Comparison of ENCODE assay signal across 17 mouse cellular contexts in genomic region chr5:51582618-51583017, GRCm38 (mm10). TPM values are rescaled to one million over a fixed set of nuclear protein-coding genes. Genes with fewer than 3 reads are reported as not detected.
DNase-seq lines count a peak whose midpoint lies in the region; ATAC-seq and TF ChIP-seq lines count a peak whose summit lies in the region.
"Had no signal": no experiment of that assay in that cellular context is flagged by ENCODE, and none has a peak within 500 bp of the region (broad histone marks: within the 10 kb centered on the region; RNA-seq: fewer than 3 reads in every experiment).

No protein-coding gene starts in this region.

- no peak for TF ChIP-seq CTCF in forebrain, postnatal 0 days (IDR thresholded peaks at IDR 0.05; ENCODE audit: low read depth)

- 77% methylated on average over 5 of the region's 5 CpGs for WGBS in forebrain, embryonic 16.5 days
- 71% methylated on average over 5 of the region's 5 CpGs for WGBS in forebrain, postnatal 0 days
- 79% methylated on average over 5 of the region's 5 CpGs for WGBS in kidney, embryonic 14.5 days

- ATAC-seq in forebrain, embryonic 16.5 days = 0 out of 2 replicates have a peak, but pooled peaks have one; percentile 57
- ATAC-seq in forebrain, postnatal 0 days = no peak
- no peak for ATAC-seq in kidney, embryonic 14.5 days (ENCODE audit: low FRiP score, low TSS enrichment)
- ATAC-seq: forebrain, embryonic 13.5 days; liver, embryonic 12.5 days had no signal

- no peak overlapping the region for H3K9ac ChIP-seq in forebrain, embryonic 16.5 days (replicated peaks; ENCODE audit: low read depth, low read length)
- H3K9ac ChIP-seq in forebrain, postnatal 0 days = no peak overlapping the region
- H3K9ac ChIP-seq in kidney, embryonic 14.5 days (ENCODE audit: low read depth, low read length) = no peak overlapping the region
- H3K9ac ChIP-seq: forebrain, embryonic 13.5 days; liver, embryonic 12.5 days; lung, embryonic 15.5 days had no signal

- H3K4me2 ChIP-seq in forebrain, embryonic 16.5 days (ENCODE audit: low read length) = no peak overlapping the region
- no peak overlapping the region for H3K4me2 ChIP-seq in forebrain, postnatal 0 days (ENCODE audit: low read depth)
- H3K4me2 ChIP-seq in kidney, embryonic 14.5 days (replicated peaks; ENCODE audit: low read depth, low read length) = no peak overlapping the region
- H3K4me2 ChIP-seq: forebrain, embryonic 13.5 days; liver, embryonic 12.5 days; lung, embryonic 15.5 days had no signal

- no peak overlapping the region for H3K4me3 ChIP-seq in forebrain, embryonic 16.5 days (replicated peaks; ENCODE audit: low read length)
- no peak overlapping the region for H3K4me3 ChIP-seq in forebrain, postnatal 0 days (ENCODE audit: low read depth, low read length)
- H3K4me3 ChIP-seq in kidney, embryonic 14.5 days (ENCODE audit: low read length) = no peak overlapping the region
- H3K4me3 ChIP-seq: forebrain, embryonic 13.5 days; limb, embryonic 10.5 days; liver, embryonic 12.5 days; lung, embryonic 15.5 days had no signal

- no peaks in the 10 kb centered on the region for H3K36me3 ChIP-seq in forebrain, embryonic 16.5 days (ENCODE audit: control insufficient read depth, insufficient read depth)
- H3K36me3 ChIP-seq in forebrain, postnatal 0 days (ENCODE audit: insufficient read depth) = no peaks in the 10 kb centered on the region
- no peaks in the 10 kb centered on the region for H3K36me3 ChIP-seq in kidney, embryonic 14.5 days (ENCODE audit: control insufficient read depth, insufficient read depth, low read length)
- H3K36me3 ChIP-seq: limb, embryonic 10.5 days; liver, embryonic 12.5 days; lung, embryonic 15.5 days had no signal

- no peak for DNase-seq in forebrain, postnatal 0 days
- peak; percentile 52 for DNase-seq in kidney, adult 9 months
- peak; percentile 53 to 60 for DNase-seq in cerebellum, postnatal 10 days
- peak; percentile 52 to 71 for DNase-seq in kidney, postnatal 36 days
- no peak for DNase-seq in urinary bladder, postnatal 4 days (ENCODE audit: low spot score in 2 of 2)
- DNase-seq: heart, postnatal 10 days; layer of hippocampus, postnatal 36 days; midbrain, embryonic 14.5 days; right cerebral cortex, postnatal 14 days; thymus, adult 2 months had no signal

- no peak overlapping the region for H3K27ac ChIP-seq in forebrain, embryonic 16.5 days (ENCODE audit: low read length)
- H3K27ac ChIP-seq in forebrain, postnatal 0 days (ENCODE audit: low read depth, low read length) = no peak overlapping the region
- H3K27ac ChIP-seq in kidney, embryonic 14.5 days (ENCODE audit: low read depth, low read length) = no peak overlapping the region
- H3K27ac ChIP-seq: forebrain, embryonic 13.5 days; limb, embryonic 10.5 days; liver, embryonic 12.5 days; lung, embryonic 15.5 days had no signal

- no peaks in the 10 kb centered on the region for H3K9me3 ChIP-seq in forebrain, embryonic 16.5 days (ENCODE audit: control insufficient read depth, low read length)
- no peaks in the 10 kb centered on the region for H3K9me3 ChIP-seq in forebrain, postnatal 0 days (ENCODE audit: low read length)
- no peaks in the 10 kb centered on the region for H3K9me3 ChIP-seq in kidney, embryonic 14.5 days (ENCODE audit: control insufficient read depth, low read length)
- H3K9me3 ChIP-seq: forebrain, embryonic 13.5 days; limb, embryonic 10.5 days; liver, embryonic 12.5 days; lung, embryonic 15.5 days had no signal

- H3K27me3 ChIP-seq in forebrain, embryonic 16.5 days (replicated peaks; ENCODE audit: control insufficient read depth, insufficient read depth, low read length) = no peaks in the 10 kb centered on the region
- no peaks in the 10 kb centered on the region for H3K27me3 ChIP-seq in forebrain, postnatal 0 days (ENCODE audit: insufficient read depth, low read length)
- H3K27me3 ChIP-seq in kidney, embryonic 14.5 days (ENCODE audit: control insufficient read depth, insufficient read depth, low read length) = no peaks in the 10 kb centered on the region
- H3K27me3 ChIP-seq: forebrain, embryonic 13.5 days; liver, embryonic 12.5 days; lung, embryonic 15.5 days had no signal

- H3K4me1 ChIP-seq in forebrain, embryonic 16.5 days (replicated peaks; ENCODE audit: control insufficient read depth, insufficient read depth, low read length) = no peaks in the 10 kb centered on the region
- H3K4me1 ChIP-seq in forebrain, postnatal 0 days (ENCODE audit: insufficient read depth) = no peaks in the 10 kb centered on the region
- peaks cover 8% of the 10 kb centered on the region for H3K4me1 ChIP-seq in kidney, embryonic 14.5 days (ENCODE audit: control insufficient read depth, insufficient read depth, low read length)
- H3K4me1 ChIP-seq: forebrain, embryonic 13.5 days had no signal

RNA-seq across cellular contexts. Expression of gene Ppargc1a, which starts 15.1 kb away (rescaled TPM):
- 7.7 and 9.1 TPM in 2 replicates for polyA plus RNA-seq in forebrain, embryonic 16.5 days (2015; fragmentation: Nextera tagmentation; extraction: Ambion mirVana)
- 7.0 and 10.4 TPM in 2 replicates for total RNA-seq in forebrain, postnatal 0 days (2014; rRNA removed)
- 7.9 and 13.7 TPM in 2 replicates for polyA plus RNA-seq in forebrain, postnatal 0 days (2015; fragmentation: Nextera tagmentation; extraction: Ambion mirVana)
- 8.3 and 15.8 TPM in 2 replicates for polyA plus RNA-seq in kidney, embryonic 14.5 days (2014; fragmentation: Nextera tagmentation; extraction: Ambion mirVana)
- total RNA-seq: granulocyte monocyte progenitor cell, adult 5-6 weeks had no signal

Comparison
In these comparisons a context has a peak if more than half of its experiments do, and no peak if none do; other contexts are left out.
1. DNase-seq: peak in kidney, adult 9 months (single experiment), cerebellum, postnatal 10 days (2 of 2) and kidney, postnatal 36 days (2 of 2); none in forebrain, postnatal 0 days (single experiment) and urinary bladder, postnatal 4 days (0 of 2).